Mouse (Mus musculus): ENCODE data around the gene Rhpn2.

The Rhpn2 gene

DNA sequence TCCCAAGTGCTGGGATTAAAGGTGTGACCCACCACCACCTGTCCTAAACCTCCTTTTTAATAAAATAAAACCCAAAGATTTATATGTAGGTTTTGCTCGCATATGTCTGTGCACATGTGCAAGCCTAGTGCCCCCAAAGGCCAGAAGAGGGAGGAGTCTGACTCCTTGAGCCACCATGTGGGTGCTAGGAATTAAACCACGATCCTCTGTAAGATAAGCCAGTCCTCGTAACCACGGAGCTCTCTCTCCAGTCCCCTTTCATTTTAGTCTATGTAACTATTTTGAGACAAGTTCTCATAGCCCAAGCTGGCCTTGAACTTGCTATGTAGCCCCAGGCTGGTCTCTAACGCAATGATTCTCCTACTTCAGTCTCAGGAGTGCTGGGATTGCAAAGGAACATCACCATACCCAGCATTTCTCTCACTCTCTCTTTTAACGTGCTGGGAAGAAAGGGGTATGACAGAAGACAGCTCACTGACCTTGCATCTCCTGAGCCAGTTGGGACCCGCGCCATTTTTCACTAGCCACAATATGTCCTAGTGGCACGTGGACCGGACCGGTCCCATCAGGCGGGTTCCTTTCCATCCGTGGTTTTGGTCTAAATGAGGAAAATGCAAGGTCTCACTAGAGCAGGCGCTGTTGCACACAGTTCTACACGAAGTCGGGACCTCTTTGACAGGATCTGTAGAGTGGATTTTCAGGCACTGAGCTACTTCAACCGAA, 61.9 kb downstream of the Rhpn2 start:
- DNase-seq: no peak

GRCm38 (mm10) chr7:35396542-35397168, 62.7 kb downstream of the Rhpn2 start, which contains the start of the genes Faap24 and Cep89:
TSS of gene Faap24 (minus strand) at chr7:35396836.
TSS of gene Cep89 (plus strand) at chr7:35397035.
- peak; percentile 97 for DNase-seq

- DNase-seq: no peak
These were observed 67.2 kb downstream of the Rhpn2 start for GRCm38 (mm10) chr7:35401169-35401568.

DNA sequence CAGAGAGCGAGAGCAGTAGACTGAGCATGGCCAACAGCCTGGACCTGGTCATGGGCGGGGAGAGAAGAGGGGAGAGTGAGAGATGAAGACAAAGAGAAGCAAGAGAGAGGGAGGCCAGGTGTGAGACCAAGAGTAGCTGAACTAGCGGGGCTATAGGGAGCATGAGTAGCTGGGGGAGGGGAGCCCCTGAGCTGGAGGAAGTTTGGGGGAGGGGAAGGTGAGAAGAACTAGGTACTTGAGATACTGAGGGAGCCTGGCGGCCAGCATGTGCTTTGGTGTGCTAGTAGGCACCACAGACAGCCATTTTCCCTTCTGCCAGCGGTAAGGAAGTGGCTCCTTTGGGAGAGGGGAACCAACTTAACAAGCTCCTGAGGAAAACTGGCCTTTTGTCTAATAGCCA, 81.3 kb downstream of the Rhpn2 start:
- no peak for DNase-seq

GRCm38 (mm10) chr7:35415801-35416653, 82.1 kb downstream of the Rhpn2 start:
- peak; percentile 81 for DNase-seq

DNA sequence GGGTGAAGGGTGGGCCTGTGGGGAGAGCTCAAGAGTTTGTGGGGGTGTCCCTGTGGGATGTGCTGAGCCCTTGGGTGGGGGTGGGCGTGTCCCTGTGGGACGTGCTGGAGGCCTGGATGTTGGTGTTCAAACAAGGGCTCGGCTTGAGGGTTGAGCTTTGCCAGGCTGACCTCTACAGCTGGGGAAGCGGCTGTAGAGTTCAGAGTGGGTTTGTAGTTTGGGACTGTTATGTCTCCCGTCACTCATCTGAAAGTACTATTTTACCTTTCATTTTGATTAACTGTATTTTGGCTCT, 82.6 kb downstream of the Rhpn2 start:
- DNase-seq: no peak

DNA sequence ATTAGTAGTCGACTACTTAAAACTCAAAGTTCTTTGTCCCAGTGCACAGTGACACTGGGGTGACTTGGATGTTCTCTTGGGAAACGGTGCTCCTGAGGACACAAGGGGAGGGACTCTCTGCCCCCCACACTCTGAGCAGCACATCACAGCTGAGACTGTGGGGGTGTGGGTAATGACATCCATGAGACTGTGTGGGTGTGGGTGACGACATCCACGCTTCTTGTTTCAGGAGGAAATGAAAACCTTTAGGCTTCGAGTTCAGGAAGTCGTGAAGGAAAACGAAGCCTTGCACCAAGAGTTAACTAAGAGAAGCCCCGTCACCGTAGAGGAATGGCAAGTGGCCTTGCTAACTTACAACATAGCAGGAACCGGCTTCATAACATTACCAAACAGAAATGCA, 89.1 kb downstream of the Rhpn2 start:
- DNase-seq: no peak

DNA sequence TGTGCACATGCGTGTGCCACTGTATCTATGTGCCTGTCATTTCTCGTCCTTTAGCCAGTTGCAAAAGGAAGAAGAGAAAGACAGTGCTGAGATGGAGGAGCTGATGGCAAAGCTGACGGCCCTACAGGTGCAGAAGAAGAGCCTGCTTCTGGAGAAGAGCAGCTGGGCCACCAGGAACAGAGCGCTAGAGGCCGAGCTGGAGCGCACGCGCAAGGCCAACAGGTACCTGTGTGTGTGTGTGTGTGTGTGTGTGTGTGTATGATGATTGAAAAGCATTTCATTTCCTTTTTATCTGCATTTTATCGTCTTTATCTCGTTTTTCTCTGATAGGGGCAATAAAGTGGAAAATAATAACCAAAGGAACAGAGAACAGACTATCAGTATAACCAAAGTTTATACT, 94.2 kb downstream of the Rhpn2 start:
- no peak for DNase-seq

DNA sequence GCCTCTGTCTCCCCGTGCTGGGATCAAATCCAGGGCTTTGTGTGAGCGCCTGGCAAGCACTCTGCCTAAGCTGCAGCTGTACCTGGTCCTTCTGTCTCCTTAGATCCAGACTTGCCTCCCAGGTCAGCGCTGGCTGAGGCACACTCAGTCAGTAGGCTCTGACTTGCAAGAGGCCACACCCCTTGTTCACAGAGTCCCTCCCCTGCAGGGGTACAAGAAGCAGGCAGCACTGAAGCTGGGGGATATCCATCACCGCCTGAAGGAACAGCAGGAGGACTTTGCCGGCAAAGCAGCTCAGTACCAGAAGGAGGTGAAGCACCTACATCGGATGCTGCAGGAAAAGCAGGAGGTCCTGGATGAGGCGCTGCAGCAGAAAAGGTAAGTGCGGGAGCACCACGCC, 101.3 kb downstream of the Rhpn2 start:
- DNase-seq: no peak

Measured in kidney, adult 11 months (tissue).